Mouse (Mus musculus) lung, postnatal 0 days (tissue): ENCODE data around the gene D030056L22Rik. TPM values are rescaled to one million over a fixed set of nuclear protein-coding genes. Genes with fewer than 3 reads are reported as not detected.
A peak's percentile ranks its signal among the peaks of the same experiment; 100 is the strongest.

Experiments used
- ATAC-seq: fragments of 200-750 bp; cut with Nextera tagmentation; 2 replicates; pipeline ENCODE4 v1.8.0; 2017; ENCODE audit warnings: moderate library complexity
- DNase-seq: peaks from one replicate; pipeline ENCODE4 v3.0.0-alpha.2; 2016; ENCODE audit warnings: low spot score
- H3K27ac ChIP-seq: fragments of 300-500 bp; sonication (generic); 2 replicates; pipeline ENCODE4 v1.5.1; 2014; ENCODE audit warnings: antibody characterized with exemption, mild to moderate bottlenecking, low read length, mixed read lengths
- H3K27me3 ChIP-seq: fragments of 300-500 bp; sonication (generic); replicated peaks from 2 replicates; pipeline ENCODE4 v1.6.1; 2014; ENCODE audit warnings: low read length, mixed read lengths; ENCODE audit not compliant: insufficient read depth
- H3K36me3 ChIP-seq: fragments of 300-500 bp; sonication (generic); 2 replicates; pipeline ENCODE4 v1.6.1; 2014; ENCODE audit warnings: low read length, mixed read lengths; ENCODE audit not compliant: insufficient read depth
- H3K4me1 ChIP-seq: fragments of 300-500 bp; sonication (generic); 2 replicates; pipeline ENCODE4 v1.6.1; 2014; ENCODE audit warnings: antibody characterized with exemption, low read depth, low read length, mixed read lengths; ENCODE audit not compliant: insufficient read depth
- H3K4me2 ChIP-seq: fragments of 300-500 bp; sonication (generic); replicated peaks from 2 replicates; pipeline ENCODE4 v1.6.1; 2014; ENCODE audit warnings: low read depth, mild to moderate bottlenecking, low read length, moderate library complexity, mixed read lengths
- H3K4me3 ChIP-seq: fragments of 300-500 bp; sonication (generic); 2 replicates; pipeline ENCODE4 v1.5.1; 2014; ENCODE audit warnings: low read depth, low read length
- H3K9ac ChIP-seq: fragments of 300-500 bp; sonication (generic); replicated peaks from 2 replicates; pipeline ENCODE4 v1.6.1; 2014; ENCODE audit warnings: low read depth, mild to moderate bottlenecking
- H3K9me3 ChIP-seq: fragments of 300-500 bp; sonication (generic); 2 replicates; pipeline ENCODE4 v1.6.1; 2016; ENCODE audit warnings: low read length, mixed read lengths
- CTCF ChIP-seq: IDR thresholded peaks from 2 replicates; pipeline ENCODE4 v1.5.1; 2016; ENCODE audit warnings: antibody characterized with exemption, mild to moderate bottlenecking
- EP300 ChIP-seq: IDR thresholded peaks from 2 replicates; pipeline ENCODE4 v1.6.1; 2016; ENCODE audit warnings: antibody characterized with exemption, mild to moderate bottlenecking, control low read depth
- WGBS: fragments of 180-500 bp; shearing (Covaris S2); extraction: QIAGEN DNeasy Blood & Tissue Kit; methylation state at CpG from one replicate; pipeline ENCODE4 v1.1.7; 2014; 5-methylcytosine and 5-hydroxymethylcytosine counted together
- polyA plus RNA-seq: library from polyadenylated mRNA; unstranded; fragments of >200 nt; fragmentation: Nextera tagmentation; extraction: Ambion mirVana; gene quantifications from 2 replicates; pipeline ENCODE4 v1.2.1, GENCODE M21; 2015

Gene D030056L22Rik
- polyA plus RNA-seq, 1 experiment from 2014 or later: 18.5 TPM

GRCm38 (mm10) chr19:18672498-18672897 lies 40.5 kb upstream of the D030056L22Rik start:
- Histone ChIP-seq H3K4me2 (peak overlapping the region; percentile 75; the same call in 1 of the 2 replicates), H3K4me3 (0 out of 2 replicates have a peak overlapping the region, but pooled peaks have one; percentile 71), H3K36me3 (no peaks in the 10 kb centered on the region), H3K9ac (no peak overlapping the region), H3K27me3 (no peaks in the 10 kb centered on the region), H3K4me1 (peaks cover 12% of the 10 kb centered on the region; the same call in 1 of the 2 replicates), H3K9me3 (no peaks in the 10 kb centered on the region), H3K27ac (no peak overlapping the region)
- TF ChIP-seq CTCF (no peak), EP300 (no peak)
- DNase-seq (no peak), ATAC-seq (no peak)
- WGBS: 42% methylated on average over 3 of the region's 3 CpGs

DNA sequence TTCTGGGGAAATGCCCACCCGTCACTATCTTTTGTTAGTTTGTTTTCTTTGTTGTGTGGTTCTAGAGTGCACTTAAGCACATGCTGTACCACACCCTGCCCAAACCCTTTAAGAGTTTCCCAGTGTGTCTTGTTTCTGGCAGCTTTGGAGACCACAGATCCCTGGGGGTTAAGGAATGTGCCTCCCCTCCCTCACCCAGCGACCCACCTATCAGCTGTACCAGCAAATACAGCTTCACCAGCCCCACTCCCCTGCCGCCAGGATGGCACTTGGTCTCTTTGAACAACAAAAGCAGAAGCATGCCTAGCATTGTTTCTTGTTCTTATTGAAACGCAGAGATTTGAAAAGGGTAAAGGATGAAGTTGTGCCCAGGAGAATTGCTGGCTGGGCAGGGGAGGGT lies 39.9 kb upstream of the D030056L22Rik start:
- Histone ChIP-seq H3K4me3 (no peak overlapping the region), H3K4me1 (peaks cover 12% of the 10 kb centered on the region; the same call in 1 of the 2 replicates), H3K27me3 (no peaks in the 10 kb centered on the region), H3K27ac (no peak overlapping the region), H3K36me3 (no peaks in the 10 kb centered on the region), H3K9ac (no peak overlapping the region), H3K9me3 (no peaks in the 10 kb centered on the region), H3K4me2 (peak overlapping the region; percentile 75)
- DNase-seq (no peak), ATAC-seq (no peak)
- WGBS: 35% methylated on average over 4 of the region's 4 CpGs
- TF ChIP-seq EP300: no peak
- TF ChIP-seq CTCF: no peak

DNA sequence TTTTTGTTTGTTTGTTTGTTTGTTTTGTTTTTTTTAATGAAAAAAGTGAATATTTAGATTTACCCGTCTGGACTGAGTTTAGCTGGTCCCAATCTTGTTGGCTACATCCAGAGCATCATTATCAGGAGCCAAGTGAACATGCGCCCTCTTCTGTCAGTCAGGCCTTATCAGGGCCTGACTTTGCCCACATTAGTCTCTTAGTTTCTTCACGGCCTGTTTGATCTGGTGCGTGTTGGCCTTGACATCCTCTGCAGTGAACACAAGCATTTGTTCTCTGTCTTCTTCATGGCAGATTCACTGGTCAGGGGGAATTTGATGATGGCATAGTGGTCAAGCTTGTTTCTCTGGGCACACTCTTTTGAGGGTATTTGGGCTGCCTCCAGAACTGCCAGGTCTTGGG lies 30.9 kb upstream of the D030056L22Rik start:
- H3K9me3 ChIP-seq: no peaks in the 10 kb centered on the region
- no peaks in the 10 kb centered on the region for H3K27me3 ChIP-seq
- WGBS: 64% methylated on average over 4 of the region's 4 CpGs
- no peaks in the 10 kb centered on the region for H3K4me1 ChIP-seq
- no peaks in the 10 kb centered on the region for H3K36me3 ChIP-seq
- no peak overlapping the region for H3K27ac ChIP-seq
- DNase-seq (no peak), ATAC-seq (no peak)
- no peak overlapping the region for H3K4me2 ChIP-seq
- no peak overlapping the region for H3K9ac ChIP-seq
- no peak overlapping the region for H3K4me3 ChIP-seq
- TF ChIP-seq CTCF (peak; percentile 11; the same call in 1 of the 2 replicates), EP300 (no peak)

DNA sequence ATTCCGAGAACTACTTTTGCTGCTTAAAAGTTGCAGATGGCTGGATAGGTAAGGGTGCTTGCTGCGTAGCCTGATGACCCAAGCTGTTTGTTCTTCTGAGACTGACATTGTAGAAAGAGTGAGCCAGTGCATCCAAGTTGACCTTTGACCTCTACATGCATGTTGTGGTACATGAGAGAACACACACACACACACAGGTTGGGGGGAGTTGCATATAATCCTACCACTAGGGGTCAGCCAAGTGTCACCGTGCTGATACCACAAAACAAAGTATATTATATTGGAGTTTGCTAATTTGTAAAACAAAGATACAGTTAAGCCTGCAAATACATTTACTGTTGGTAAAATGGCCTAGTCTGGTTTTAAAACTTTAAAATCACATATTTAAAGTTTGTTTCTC lies 25.4 kb upstream of the D030056L22Rik start:
- 73% methylated on average over 3 of the region's 3 CpGs for WGBS

DNA sequence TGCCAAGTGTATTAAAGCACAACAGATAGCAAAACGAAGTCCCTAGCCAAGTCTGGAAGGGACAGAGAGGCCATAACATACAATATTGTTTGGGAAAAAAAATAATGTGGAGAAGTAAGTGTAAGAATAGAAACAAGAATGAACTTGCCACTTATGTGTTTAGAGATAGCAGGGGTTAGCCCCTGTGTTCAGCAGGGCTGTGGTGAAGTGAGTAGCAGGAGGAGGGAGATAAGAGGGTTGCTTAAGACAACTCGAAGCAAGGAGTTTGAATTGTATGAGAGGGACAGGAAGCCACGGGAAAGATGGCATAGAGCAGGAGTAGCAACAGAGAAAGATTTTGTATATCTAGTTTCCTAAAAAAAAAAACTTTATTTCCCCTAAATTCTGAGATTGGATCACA lies 20.8 kb upstream of the D030056L22Rik start:
- H3K4me2 ChIP-seq: no peak overlapping the region
- no peak for TF ChIP-seq CTCF
- no peak for TF ChIP-seq EP300
- no peak overlapping the region for H3K9ac ChIP-seq
- no peaks in the 10 kb centered on the region for H3K4me1 ChIP-seq
- ATAC-seq (no peak), DNase-seq (no peak)
- no peak overlapping the region for H3K27ac ChIP-seq
- H3K9me3 ChIP-seq: no peaks in the 10 kb centered on the region
- H3K4me3 ChIP-seq: no peak overlapping the region
- WGBS: 55% methylated on average over 3 of the region's 3 CpGs
- H3K27me3 ChIP-seq: no peaks in the 10 kb centered on the region
- no peaks in the 10 kb centered on the region for H3K36me3 ChIP-seq

More for the DNA sequence above, 25.4 kb upstream of the D030056L22Rik start:
- peak; percentile 66 for DNase-seq
- ATAC-seq: peak; percentile 62
- Histone ChIP-seq H3K27me3 (no peaks in the 10 kb centered on the region), H3K9me3 (no peaks in the 10 kb centered on the region), H3K27ac (no peak overlapping the region), H3K9ac (no peak overlapping the region), H3K36me3 (no peaks in the 10 kb centered on the region), H3K4me3 (no peak overlapping the region), H3K4me1 (no peaks in the 10 kb centered on the region), H3K4me2 (no peak overlapping the region)
- TF ChIP-seq CTCF (peak; percentile 91), EP300 (no peak)

GRCm38 (mm10) chr19:18692768-18693167 lies 20.2 kb upstream of the D030056L22Rik start:
- no peaks in the 10 kb centered on the region for H3K9me3 ChIP-seq
- no peak overlapping the region for H3K4me3 ChIP-seq
- H3K4me1 ChIP-seq: no peaks in the 10 kb centered on the region
- ATAC-seq: no peak
- no peak overlapping the region for H3K4me2 ChIP-seq
- no peaks in the 10 kb centered on the region for H3K27me3 ChIP-seq
- 84% methylated on average over 2 of the region's 2 CpGs for WGBS
- no peak for DNase-seq
- H3K36me3 ChIP-seq: no peaks in the 10 kb centered on the region
- TF ChIP-seq EP300 (no peak), CTCF (no peak)
- H3K9ac ChIP-seq: no peak overlapping the region
- no peak overlapping the region for H3K27ac ChIP-seq

- Histone ChIP-seq H3K4me2 (no peak overlapping the region), H3K4me3 (no peak overlapping the region), H3K9ac (no peak overlapping the region), H3K36me3 (no peaks in the 10 kb centered on the region), H3K27ac (no peak overlapping the region), H3K4me1 (no peaks in the 10 kb centered on the region), H3K9me3 (no peaks in the 10 kb centered on the region), H3K27me3 (no peaks in the 10 kb centered on the region)
- WGBS: 85% methylated on average over 3 of the region's 3 CpGs
- ATAC-seq: no peak
- TF ChIP-seq EP300 (no peak), CTCF (no peak)
- no peak for DNase-seq
Observed at GRCm38 (mm10) chr19:18695116-18695515, 17.9 kb upstream of the D030056L22Rik start.
